7 mouse cellular contexts compared by ENCODE assay signal in genomic region chr14:103345486-103345857, GRCm38 (mm10). TPM values are rescaled to one million over a fixed set of nuclear protein-coding genes. Genes with fewer than 3 reads are reported as not detected.
DNase-seq lines count a peak whose midpoint lies in the region; ATAC-seq and TF ChIP-seq lines count a peak whose summit lies in the region.

No protein-coding gene starts in this region.

- H3K4me3 ChIP-seq in neural tube, embryonic 11.5 days (ENCODE audit: low read depth, low read length): peak overlapping the region; percentile 76
- peak overlapping the region; percentile 70 for H3K4me3 ChIP-seq in embryonic facial prominence, embryonic 15.5 days (replicated peaks)
- peak overlapping the region; percentile 81 for H3K4me3 ChIP-seq in intestine, embryonic 15.5 days (replicated peaks)
- H3K4me3 ChIP-seq in midbrain, postnatal 0 days (ENCODE audit: low read depth, low read length): peak overlapping the region; percentile 78

- WGBS in neural tube, embryonic 11.5 days: 3% methylated on average over 6 of the region's 6 CpGs
- WGBS in embryonic facial prominence, embryonic 15.5 days: 9% methylated on average over 6 of the region's 6 CpGs
- 2% methylated on average over 6 of the region's 6 CpGs for WGBS in intestine, embryonic 15.5 days
- WGBS in midbrain, postnatal 0 days: 3% methylated on average over 6 of the region's 6 CpGs

- intact Hi-C loops in gastrocnemius, postnatal 14 days (cut with DNase I; ENCODE audit: low total_unique reads): no loop called here

- no peak for DNase-seq in neural tube, embryonic 11.5 days (ENCODE audit: low spot score)
- DNase-seq in neural tube, embryonic 10.5 days (ENCODE audit: extremely low spot score, low spot score): no peak
- DNase-seq in midbrain, postnatal 0 days (ENCODE audit: low spot score): no peak
- DNase-seq in gastrocnemius, postnatal 14 days: no peak
- DNase-seq in layer of hippocampus, adult 11-12 months (ENCODE audit: low spot score): no peak

- peaks cover 9% of the 10 kb centered on the region for H3K4me1 ChIP-seq in neural tube, embryonic 11.5 days (ENCODE audit: control insufficient read depth, insufficient read depth, low read length)
- H3K4me1 ChIP-seq in embryonic facial prominence, embryonic 15.5 days: 0 out of 2 replicates have a peak, but pooled peaks cover 14% of the 10 kb centered on the region
- H3K4me1 ChIP-seq in intestine, embryonic 15.5 days (replicated peaks): peaks cover 12% of the 10 kb centered on the region; the same call in 1 of the 2 replicates
- peaks cover 15% of the 10 kb centered on the region; the same call in 1 of the 2 replicates for H3K4me1 ChIP-seq in midbrain, postnatal 0 days (ENCODE audit: insufficient read depth, low read length)

- H3K36me3 ChIP-seq in neural tube, embryonic 11.5 days (ENCODE audit: control insufficient read depth, insufficient read depth, low read length): no peaks in the 10 kb centered on the region
- no peaks in the 10 kb centered on the region for H3K36me3 ChIP-seq in embryonic facial prominence, embryonic 15.5 days
- H3K36me3 ChIP-seq in intestine, embryonic 15.5 days: no peaks in the 10 kb centered on the region
- H3K36me3 ChIP-seq in midbrain, postnatal 0 days (ENCODE audit: insufficient read depth, low read length): no peaks in the 10 kb centered on the region

- H3K9ac ChIP-seq in neural tube, embryonic 11.5 days (ENCODE audit: low read length): peak overlapping the region; percentile 82
- H3K9ac ChIP-seq in embryonic facial prominence, embryonic 15.5 days: peak overlapping the region; percentile 58
- H3K9ac ChIP-seq in intestine, embryonic 15.5 days: peak overlapping the region; percentile 74
- peak overlapping the region; percentile 91 for H3K9ac ChIP-seq in midbrain, postnatal 0 days (replicated peaks; ENCODE audit: low read length, poor library complexity, severe bottlenecking)

- peak overlapping the region; percentile 95; the same call in 1 of the 2 replicates for H3K27ac ChIP-seq in neural tube, embryonic 11.5 days (ENCODE audit: low read depth, low read length)
- H3K27ac ChIP-seq in embryonic facial prominence, embryonic 15.5 days (replicated peaks): no peak overlapping the region
- H3K27ac ChIP-seq in intestine, embryonic 15.5 days: no peak overlapping the region
- peak overlapping the region; percentile 96 for H3K27ac ChIP-seq in midbrain, postnatal 0 days (ENCODE audit: low read depth, low read length)

- no peak for ATAC-seq in neural tube, embryonic 11.5 days (ENCODE audit: insufficient read depth, low FRiP score, low TSS enrichment)
- no peak for ATAC-seq in embryonic facial prominence, embryonic 15.5 days (ENCODE audit: insufficient number of reproducible peaks, low FRiP score, low TSS enrichment, low read depth)
- ATAC-seq in intestine, embryonic 15.5 days: no peak
- ATAC-seq in midbrain, postnatal 0 days (ENCODE audit: low FRiP score): no peak

- no peak for TF ChIP-seq CTCF in midbrain, postnatal 0 days (IDR thresholded peaks at IDR 0.05)

- H3K9me3 ChIP-seq in neural tube, embryonic 11.5 days (ENCODE audit: control insufficient read depth, low read length): no peaks in the 10 kb centered on the region
- no peaks in the 10 kb centered on the region for H3K9me3 ChIP-seq in embryonic facial prominence, embryonic 15.5 days (replicated peaks)
- no peaks in the 10 kb centered on the region for H3K9me3 ChIP-seq in intestine, embryonic 15.5 days
- H3K9me3 ChIP-seq in midbrain, postnatal 0 days (ENCODE audit: low read length): no peaks in the 10 kb centered on the region

- peak overlapping the region; percentile 70 for H3K4me2 ChIP-seq in neural tube, embryonic 11.5 days (ENCODE audit: low read depth)
- H3K4me2 ChIP-seq in embryonic facial prominence, embryonic 15.5 days (replicated peaks): peak overlapping the region; percentile 75
- peak overlapping the region; percentile 81 for H3K4me2 ChIP-seq in intestine, embryonic 15.5 days (replicated peaks)
- peak overlapping the region; percentile 68 for H3K4me2 ChIP-seq in midbrain, postnatal 0 days (ENCODE audit: low read depth, low read length, poor library complexity, severe bottlenecking)

- H3K27me3 ChIP-seq in neural tube, embryonic 11.5 days (ENCODE audit: control insufficient read depth, insufficient read depth, low read length): no peaks in the 10 kb centered on the region
- H3K27me3 ChIP-seq in embryonic facial prominence, embryonic 15.5 days: no peaks in the 10 kb centered on the region
- H3K27me3 ChIP-seq in intestine, embryonic 15.5 days (replicated peaks): no peaks in the 10 kb centered on the region
- no peaks in the 10 kb centered on the region for H3K27me3 ChIP-seq in midbrain, postnatal 0 days (ENCODE audit: insufficient read depth, low read length)

RNA-seq across cellular contexts. Expression of gene Mycbp2, which starts 1.1 kb away (rescaled TPM):
- polyA plus RNA-seq in neural tube, embryonic 11.5 days (2014; fragmentation: Nextera tagmentation; extraction: Ambion mirVana): 29.4 and 32.3 TPM in 2 replicates
- 23.6 and 25.8 TPM in 2 replicates for polyA plus RNA-seq in embryonic facial prominence, embryonic 15.5 days (2015; fragmentation: Nextera tagmentation; extraction: Ambion mirVana)
- 16.9 and 18.9 TPM in 2 replicates for polyA plus RNA-seq in intestine, embryonic 15.5 days (2015; fragmentation: Nextera tagmentation; extraction: Ambion mirVana)
- 110 and 140 TPM in 2 replicates for total RNA-seq in midbrain, postnatal 0 days (2014; rRNA removed)
- polyA plus RNA-seq in midbrain, postnatal 0 days (2015; fragmentation: Nextera tagmentation; extraction: Ambion mirVana): 52.7 and 64.2 TPM in 2 replicates
- 10 to 100 TPM; 23.9 to 24.0 TPM for total RNA-seq in gastrocnemius, postnatal 14 days (2021)

Comparison
In these comparisons a context has a peak if more than half of its experiments do, and no peak if none do; other contexts are left out.
1. H3K27ac ChIP-seq: peak in neural tube, embryonic 11.5 days (single experiment) and midbrain, postnatal 0 days (single experiment); none in embryonic facial prominence, embryonic 15.5 days (single experiment) and intestine, embryonic 15.5 days (single experiment).
2. Peak in every context shown above with its lines, with median percentiles within 50 percentile points of each other: H3K4me2 ChIP-seq, H3K4me3 ChIP-seq and H3K9ac ChIP-seq.